Comparison of ENCODE assay signal across 8 mouse cellular contexts in genomic region chr3:87971489-87972202, GRCm38 (mm10). TPM values are rescaled to one million over a fixed set of nuclear protein-coding genes. Genes with fewer than 3 reads are reported as not detected.
DNase-seq lines count a peak whose midpoint lies in the region; ATAC-seq and TF ChIP-seq lines count a peak whose summit lies in the region.

No protein-coding gene starts in this region.

- peak; percentile 21; the same call in 1 of the 2 replicates for ATAC-seq in limb, embryonic 14.5 days (ENCODE audit: low FRiP score, low read depth)
- no peak; the same call in 1 of the 2 replicates for ATAC-seq in stomach, embryonic 16.5 days (ENCODE audit: insufficient read depth, low FRiP score)

- DNase-seq in adrenal gland, postnatal 14 days: peak; percentile 43
- no peak for DNase-seq in adrenal gland, postnatal 4 days (ENCODE audit: low spot score in 2 of 2)
- DNase-seq in spleen, adult 2 months (ENCODE audit: low read depth in 1 of 2, low spot score in 2 of 2): no peak
- DNase-seq in spleen, postnatal 14 days (ENCODE audit: low spot score in 2 of 2): no peak
- DNase-seq in limb, embryonic 14.5 days (ENCODE audit: low spot score): no peak
- DNase-seq in cerebellum, postnatal 36 days: no peak
- no peak for DNase-seq in adrenal gland, postnatal 25 days

- H3K4me3 ChIP-seq in spleen, adult 2 months (ENCODE audit: extremely low read depth, insufficient read depth, insufficient read length): peak overlapping the region; percentile 20; the same call in 1 of the 2 replicates
- peak overlapping the region; percentile 48 for H3K4me3 ChIP-seq in limb, embryonic 14.5 days (replicated peaks; ENCODE audit: low read length)
- peak overlapping the region; percentile 63 for H3K4me3 ChIP-seq in stomach, embryonic 16.5 days (replicated peaks; ENCODE audit: low read length)

- no peak overlapping the region; the same call in 1 of the 2 replicates for H3K27ac ChIP-seq in spleen, adult 2 months (ENCODE audit: insufficient read depth, low read length)
- peak overlapping the region; percentile 48; the same call in 1 of the 2 replicates for H3K27ac ChIP-seq in limb, embryonic 14.5 days (replicated peaks; ENCODE audit: low read depth, low read length)
- peak overlapping the region; percentile 62 for H3K27ac ChIP-seq in stomach, embryonic 16.5 days (ENCODE audit: low read length)

- H3K4me2 ChIP-seq in limb, embryonic 14.5 days (replicated peaks; ENCODE audit: low read depth, low read length, severe bottlenecking): peak overlapping the region; percentile 92
- H3K4me2 ChIP-seq in stomach, embryonic 16.5 days (ENCODE audit: low read depth, low read length): peak overlapping the region; percentile 92

- H3K36me3 ChIP-seq in spleen, adult 2 months (ENCODE audit: control insufficient read depth, insufficient read depth, low read length): no peaks in the 10 kb centered on the region
- no peaks in the 10 kb centered on the region for H3K36me3 ChIP-seq in limb, embryonic 14.5 days (ENCODE audit: control insufficient read depth, insufficient read depth, low read length)
- no peaks in the 10 kb centered on the region for H3K36me3 ChIP-seq in stomach, embryonic 16.5 days (ENCODE audit: control insufficient read depth, insufficient read depth, low read length)

- no peak for TF ChIP-seq POLR2A in spleen, adult 2 months (IDR thresholded peaks at IDR 0.05; ENCODE audit: low read depth, low read length)
- no peak for TF ChIP-seq POLR2A in limb, embryonic 14.5 days (IDR thresholded peaks at IDR 0.05; ENCODE audit: borderline replicate concordance, extremely low read depth, insufficient read depth, insufficient read length)

- peaks cover 9% of the 10 kb centered on the region for H3K4me1 ChIP-seq in spleen, adult 2 months (ENCODE audit: control insufficient read depth, insufficient read depth, insufficient read length)
- H3K4me1 ChIP-seq in limb, embryonic 14.5 days (ENCODE audit: control insufficient read depth, insufficient read depth, low read length): peaks cover 27% of the 10 kb centered on the region
- peaks cover 43% of the 10 kb centered on the region for H3K4me1 ChIP-seq in stomach, embryonic 16.5 days (ENCODE audit: control insufficient read depth, insufficient read depth, low read length)

- 6% methylated on average over 60 of the region's 60 CpGs for WGBS in spleen, adult 2 months
- WGBS in limb, embryonic 14.5 days: under 1% methylated on average over 41 of the region's 60 CpGs
- 1% methylated on average over 60 of the region's 60 CpGs for WGBS in stomach, embryonic 16.5 days

- H3K27me3 ChIP-seq in spleen, adult 2 months (ENCODE audit: control insufficient read depth, insufficient read depth, low read length): peaks cover 16% of the 10 kb centered on the region
- H3K27me3 ChIP-seq in limb, embryonic 14.5 days (ENCODE audit: control insufficient read depth, insufficient read depth, low read length): peaks cover 26% of the 10 kb centered on the region
- peaks cover 20% of the 10 kb centered on the region for H3K27me3 ChIP-seq in stomach, embryonic 16.5 days (ENCODE audit: control insufficient read depth, insufficient read depth, low read length)

- H3K9ac ChIP-seq in limb, embryonic 14.5 days (ENCODE audit: low read depth, low read length, severe bottlenecking): peak overlapping the region; percentile 57
- peak overlapping the region; percentile 81 for H3K9ac ChIP-seq in stomach, embryonic 16.5 days (ENCODE audit: low read length)

- TF ChIP-seq CTCF in spleen, adult 2 months (IDR thresholded peaks at IDR 0.05; ENCODE audit: extremely low read depth, insufficient read depth, insufficient read length, insufficient replicate concordance): no peak

- H3K9me3 ChIP-seq in limb, embryonic 14.5 days (ENCODE audit: control insufficient read depth, low read length): no peaks in the 10 kb centered on the region
- H3K9me3 ChIP-seq in stomach, embryonic 16.5 days (replicated peaks; ENCODE audit: control insufficient read depth, low read length): no peaks in the 10 kb centered on the region

RNA-seq across cellular contexts. Expression of gene Nes, which starts 0.8 kb away (rescaled TPM):
- 14.5 and 23.0 TPM in 2 replicates for total RNA-seq in adrenal gland, postnatal 14 days (2021)
- total RNA-seq in adrenal gland, postnatal 4 days (2021): 10 to 100 TPM; 16.2 to 24.3 TPM
- polyA plus RNA-seq in spleen, adult 2 months (2012; rRNA removed): 1.2 and 1.7 TPM in 2 replicates
- 28.4 and 36.0 TPM in 2 replicates for polyA plus RNA-seq in limb, embryonic 14.5 days (2012; rRNA removed)
- polyA plus RNA-seq in limb, embryonic 14.5 days (2014; fragmentation: Nextera tagmentation; extraction: Ambion mirVana): 24.5 and 28.7 TPM in 2 replicates
- polyA plus RNA-seq in stomach, embryonic 16.5 days (2015; fragmentation: Nextera tagmentation; extraction: Ambion mirVana): 7.7 and 10.2 TPM in 2 replicates
- total RNA-seq in adrenal gland, postnatal 25 days (2021): 8.7 and 9.3 TPM in 2 replicates

RNA-seq across cellular contexts. Expression of gene Crabp2, which starts 23.2 kb away (rescaled TPM):
- total RNA-seq in adrenal gland, postnatal 14 days (2021): not detected in 2 replicates
- total RNA-seq in adrenal gland, postnatal 4 days (2021): 1 to 10 TPM; 1.7 to 2.0 TPM
- 0.08 TPM in 1 of 2 replicates, not detected in the other for polyA plus RNA-seq in spleen, adult 2 months (2012; rRNA removed)
- 176 and 192 TPM in 2 replicates for polyA plus RNA-seq in limb, embryonic 14.5 days (2012; rRNA removed)
- 267 and 331 TPM in 2 replicates for polyA plus RNA-seq in limb, embryonic 14.5 days (2014; fragmentation: Nextera tagmentation; extraction: Ambion mirVana)
- 29.4 and 43.3 TPM in 2 replicates for polyA plus RNA-seq in stomach, embryonic 16.5 days (2015; fragmentation: Nextera tagmentation; extraction: Ambion mirVana)
- not detected in 2 replicates for total RNA-seq in adrenal gland, postnatal 25 days (2021)

RNA-seq across cellular contexts. Expression of gene Bcan, which starts 28.4 kb away (rescaled TPM):
- 28.5 and 31.5 TPM in 2 replicates for total RNA-seq in adrenal gland, postnatal 14 days (2021)
- total RNA-seq in adrenal gland, postnatal 4 days (2021): 10 to 100 TPM; 29.2 to 30.6 TPM
- 0.11 TPM in 1 of 2 replicates, not detected in the other for polyA plus RNA-seq in spleen, adult 2 months (2012; rRNA removed)
- polyA plus RNA-seq in limb, embryonic 14.5 days (2012; rRNA removed): 1.6 and 1.8 TPM in 2 replicates
- polyA plus RNA-seq in limb, embryonic 14.5 days (2014; fragmentation: Nextera tagmentation; extraction: Ambion mirVana): 0.39 and 0.41 TPM in 2 replicates
- 0.34 and 0.52 TPM in 2 replicates for polyA plus RNA-seq in stomach, embryonic 16.5 days (2015; fragmentation: Nextera tagmentation; extraction: Ambion mirVana)
- total RNA-seq in adrenal gland, postnatal 25 days (2021): 62.8 and 74.9 TPM in 2 replicates

RNA-seq across cellular contexts. Expression of gene Rrnad1, which starts 41.1 kb away (rescaled TPM):
- 13.9 and 15.6 TPM in 2 replicates for total RNA-seq in adrenal gland, postnatal 14 days (2021)
- total RNA-seq in adrenal gland, postnatal 4 days (2021): 10 to 100 TPM; 21.9 to 24.9 TPM
- 35.6 and 36.7 TPM in 2 replicates for polyA plus RNA-seq in spleen, adult 2 months (2012; rRNA removed)
- polyA plus RNA-seq in limb, embryonic 14.5 days (2012; rRNA removed): 53.6 and 61.8 TPM in 2 replicates
- polyA plus RNA-seq in limb, embryonic 14.5 days (2014; fragmentation: Nextera tagmentation; extraction: Ambion mirVana): 15.6 and 18.7 TPM in 2 replicates
- 19.8 and 20.3 TPM in 2 replicates for polyA plus RNA-seq in stomach, embryonic 16.5 days (2015; fragmentation: Nextera tagmentation; extraction: Ambion mirVana)
- 17.9 and 24.1 TPM in 2 replicates for total RNA-seq in adrenal gland, postnatal 25 days (2021)

RNA-seq across cellular contexts. Expression of gene Isg20l2, which starts 41.5 kb away (rescaled TPM):
- total RNA-seq in adrenal gland, postnatal 14 days (2021): 22.9 and 23.4 TPM in 2 replicates
- 10 to 100 TPM; 31.0 to 33.5 TPM for total RNA-seq in adrenal gland, postnatal 4 days (2021)
- polyA plus RNA-seq in spleen, adult 2 months (2012; rRNA removed): 14.3 and 17.4 TPM in 2 replicates
- polyA plus RNA-seq in limb, embryonic 14.5 days (2012; rRNA removed): 35.7 and 39.7 TPM in 2 replicates
- 26.7 and 27.0 TPM in 2 replicates for polyA plus RNA-seq in limb, embryonic 14.5 days (2014; fragmentation: Nextera tagmentation; extraction: Ambion mirVana)
- polyA plus RNA-seq in stomach, embryonic 16.5 days (2015; fragmentation: Nextera tagmentation; extraction: Ambion mirVana): 40.8 and 41.5 TPM in 2 replicates
- 22.7 and 22.8 TPM in 2 replicates for total RNA-seq in adrenal gland, postnatal 25 days (2021)
